Mouse (Mus musculus): ENCODE measurements around the gene Fbxo36. TPM values are rescaled to one million over a fixed set of nuclear protein-coding genes. Genes with fewer than 3 reads are reported as not detected.

The Fbxo36 gene
- polyA plus RNA-seq, 1 experiment: 2.4 TPM

- Histone ChIP-seq H3K27me3 (ENCODE audit: control insufficient read depth, insufficient read depth, low read length) (no peaks in the 10 kb centered on the region), H3K27ac (ENCODE audit: control insufficient read depth, insufficient read depth, low read length) (no peak overlapping the region), H3K4me1 (replicated peaks; ENCODE audit: control insufficient read depth, insufficient read depth, low read length) (no peaks in the 10 kb centered on the region; the same call in 1 of the 2 replicates), H3K36me3 (ENCODE audit: control insufficient read depth, insufficient read depth, low read length) (no peaks in the 10 kb centered on the region), H3K4me3 (ENCODE audit: control insufficient read depth, insufficient read depth, low read length) (no peak overlapping the region)
- no peak for DNase-seq
- TF ChIP-seq POLR2A (IDR thresholded peaks at IDR 0.05; ENCODE audit: control insufficient read depth, extremely low read depth, insufficient read depth, low read length, poor library complexity) (no peak), CTCF (IDR thresholded peaks at IDR 0.05; ENCODE audit: borderline replicate concordance, control insufficient read depth, extremely low read depth, insufficient read depth, low read length, poor library complexity) (no peak)
- 50% methylated on average over 2 of the region's 2 CpGs for WGBS
Observed at GRCm38 (mm10) chr1:84864645-84865044, 25.0 kb downstream of the Fbxo36 start.

DNA sequence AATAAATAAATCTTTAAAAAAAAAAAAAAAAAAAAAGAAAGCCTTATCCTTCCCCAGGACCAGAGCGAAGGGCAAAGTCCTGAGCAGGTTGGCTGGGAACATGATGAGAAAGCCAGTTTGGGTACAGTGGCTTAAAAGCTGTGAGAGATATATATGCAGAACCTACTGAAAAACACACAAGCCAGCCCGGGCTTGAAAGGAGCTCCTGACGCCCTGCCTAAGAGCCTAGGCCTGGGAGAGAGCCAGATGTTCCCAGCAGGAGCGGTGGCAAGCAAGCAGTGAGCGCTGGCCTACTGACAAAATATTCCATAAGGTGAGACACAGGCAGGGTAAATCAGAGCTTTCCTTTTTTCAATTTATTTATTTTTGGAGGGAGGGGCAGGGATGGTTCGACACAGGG is 26.6 kb downstream of the Fbxo36 start:
- no peak overlapping the region for H3K4me3 ChIP-seq (ENCODE audit: control insufficient read depth, insufficient read depth, low read length)
- H3K36me3 ChIP-seq (ENCODE audit: control insufficient read depth, insufficient read depth, low read length): no peaks in the 10 kb centered on the region
- H3K27ac ChIP-seq (ENCODE audit: control insufficient read depth, insufficient read depth, low read length): no peak overlapping the region
- 95% methylated on average over 6 of the region's 6 CpGs for WGBS
- H3K27me3 ChIP-seq (ENCODE audit: control insufficient read depth, insufficient read depth, low read length): no peaks in the 10 kb centered on the region
- TF ChIP-seq POLR2A (IDR thresholded peaks at IDR 0.05; ENCODE audit: control insufficient read depth, extremely low read depth, insufficient read depth, low read length, poor library complexity) (no peak), CTCF (IDR thresholded peaks at IDR 0.05; ENCODE audit: borderline replicate concordance, control insufficient read depth, extremely low read depth, insufficient read depth, low read length, poor library complexity) (no peak)
- no peaks in the 10 kb centered on the region; the same call in 1 of the 2 replicates for H3K4me1 ChIP-seq (replicated peaks; ENCODE audit: control insufficient read depth, insufficient read depth, low read length)
- no peak for DNase-seq

DNA sequence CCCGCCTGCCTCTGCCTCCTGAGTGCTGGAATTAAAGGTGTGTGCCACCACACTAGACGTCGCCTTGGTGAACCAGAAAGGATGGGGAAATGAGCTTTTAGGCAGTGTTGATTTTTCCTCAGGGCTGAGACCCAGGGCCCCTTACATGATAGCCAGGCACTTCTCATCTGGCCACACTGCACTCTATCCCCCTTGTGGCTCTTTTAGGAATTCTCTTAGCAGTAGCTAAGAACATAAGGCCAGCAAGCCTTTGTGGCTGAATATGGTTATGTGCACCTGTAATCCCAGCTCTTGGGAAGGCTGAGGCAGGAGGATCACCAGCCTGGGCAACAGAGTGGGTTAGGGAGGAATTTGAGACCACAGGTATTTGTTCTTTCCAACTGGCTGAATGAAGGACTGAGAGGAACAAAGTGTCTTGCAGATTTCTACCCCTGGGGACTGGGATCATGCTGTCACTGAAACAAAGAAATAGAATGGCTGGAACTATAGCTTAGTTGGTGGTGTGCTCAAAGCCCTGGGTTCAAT is 27.1 kb downstream of the Fbxo36 start:
- H3K4me3 ChIP-seq (ENCODE audit: control insufficient read depth, insufficient read depth, low read length): no peak overlapping the region
- WGBS: 98% methylated on average over 3 of the region's 3 CpGs
- no peaks in the 10 kb centered on the region; the same call in 1 of the 2 replicates for H3K4me1 ChIP-seq (replicated peaks; ENCODE audit: control insufficient read depth, insufficient read depth, low read length)
- no peaks in the 10 kb centered on the region for H3K36me3 ChIP-seq (ENCODE audit: control insufficient read depth, insufficient read depth, low read length)
- H3K27ac ChIP-seq (ENCODE audit: control insufficient read depth, insufficient read depth, low read length): no peak overlapping the region
- DNase-seq: no peak
- H3K27me3 ChIP-seq (ENCODE audit: control insufficient read depth, insufficient read depth, low read length): no peaks in the 10 kb centered on the region
- TF ChIP-seq POLR2A (IDR thresholded peaks at IDR 0.05; ENCODE audit: control insufficient read depth, extremely low read depth, insufficient read depth, low read length, poor library complexity) (no peak), CTCF (IDR thresholded peaks at IDR 0.05; ENCODE audit: borderline replicate concordance, control insufficient read depth, extremely low read depth, insufficient read depth, low read length, poor library complexity) (no peak)

DNA sequence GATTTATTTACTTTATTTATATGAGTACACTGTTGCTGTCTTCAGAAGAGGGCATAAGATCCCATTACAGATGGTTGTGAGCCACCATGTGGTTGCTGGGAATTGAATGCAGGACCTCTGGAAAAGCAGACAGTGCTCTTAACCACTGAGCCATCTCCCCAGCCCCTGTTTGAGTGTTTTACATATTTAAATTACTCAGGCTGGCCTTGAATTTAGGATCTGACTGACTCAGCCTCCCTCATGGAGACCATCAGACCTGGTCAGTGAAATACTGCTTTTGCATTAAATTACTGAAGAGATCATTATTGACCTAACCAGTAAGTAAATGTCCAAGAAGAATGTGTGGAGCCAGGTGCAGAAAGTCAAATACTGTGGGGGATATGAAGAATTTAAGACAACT is 28.7 kb downstream of the Fbxo36 start:
- Histone ChIP-seq H3K27ac (ENCODE audit: control insufficient read depth, insufficient read depth, low read length) (no peak overlapping the region), H3K27me3 (ENCODE audit: control insufficient read depth, insufficient read depth, low read length) (no peaks in the 10 kb centered on the region), H3K4me3 (ENCODE audit: control insufficient read depth, insufficient read depth, low read length) (no peak overlapping the region), H3K36me3 (ENCODE audit: control insufficient read depth, insufficient read depth, low read length) (no peaks in the 10 kb centered on the region), H3K4me1 (replicated peaks; ENCODE audit: control insufficient read depth, insufficient read depth, low read length) (no peaks in the 10 kb centered on the region; the same call in 1 of the 2 replicates)
- no peak for TF ChIP-seq POLR2A (IDR thresholded peaks at IDR 0.05; ENCODE audit: control insufficient read depth, extremely low read depth, insufficient read depth, low read length, poor library complexity)
- TF ChIP-seq CTCF (IDR thresholded peaks at IDR 0.05; ENCODE audit: borderline replicate concordance, control insufficient read depth, extremely low read depth, insufficient read depth, low read length, poor library complexity): no peak
- no peak for DNase-seq

DNA sequence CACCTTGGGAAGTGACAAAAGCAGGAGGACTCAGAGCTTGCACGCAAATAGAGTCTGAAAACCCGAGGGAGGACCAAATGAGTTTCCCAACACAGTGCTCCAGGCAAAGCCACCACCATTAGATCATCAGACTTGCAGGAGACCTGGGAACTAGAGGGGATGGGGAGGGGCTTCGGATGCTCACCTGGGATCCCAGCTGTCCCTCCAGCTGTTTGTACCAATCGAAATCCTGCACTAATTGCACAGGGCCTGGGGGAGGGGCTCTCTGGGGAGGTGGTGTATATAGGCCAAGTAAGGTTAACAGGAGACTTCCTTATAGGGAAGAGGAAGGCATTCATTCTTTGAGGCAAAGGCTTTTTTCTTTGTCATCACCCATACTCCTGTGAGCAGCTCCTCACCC is 29.2 kb downstream of the Fbxo36 start:
- Histone ChIP-seq H3K4me3 (ENCODE audit: control insufficient read depth, insufficient read depth, low read length) (no peak overlapping the region), H3K27ac (ENCODE audit: control insufficient read depth, insufficient read depth, low read length) (no peak overlapping the region), H3K36me3 (ENCODE audit: control insufficient read depth, insufficient read depth, low read length) (no peaks in the 10 kb centered on the region), H3K4me1 (replicated peaks; ENCODE audit: control insufficient read depth, insufficient read depth, low read length) (no peaks in the 10 kb centered on the region; the same call in 1 of the 2 replicates), H3K27me3 (ENCODE audit: control insufficient read depth, insufficient read depth, low read length) (no peaks in the 10 kb centered on the region)
- DNase-seq: no peak
- TF ChIP-seq POLR2A (IDR thresholded peaks at IDR 0.05; ENCODE audit: control insufficient read depth, extremely low read depth, insufficient read depth, low read length, poor library complexity): no peak
- no peak for TF ChIP-seq CTCF (IDR thresholded peaks at IDR 0.05; ENCODE audit: borderline replicate concordance, control insufficient read depth, extremely low read depth, insufficient read depth, low read length, poor library complexity)
- 90% methylated on average over 4 of the region's 4 CpGs for WGBS

DNA sequence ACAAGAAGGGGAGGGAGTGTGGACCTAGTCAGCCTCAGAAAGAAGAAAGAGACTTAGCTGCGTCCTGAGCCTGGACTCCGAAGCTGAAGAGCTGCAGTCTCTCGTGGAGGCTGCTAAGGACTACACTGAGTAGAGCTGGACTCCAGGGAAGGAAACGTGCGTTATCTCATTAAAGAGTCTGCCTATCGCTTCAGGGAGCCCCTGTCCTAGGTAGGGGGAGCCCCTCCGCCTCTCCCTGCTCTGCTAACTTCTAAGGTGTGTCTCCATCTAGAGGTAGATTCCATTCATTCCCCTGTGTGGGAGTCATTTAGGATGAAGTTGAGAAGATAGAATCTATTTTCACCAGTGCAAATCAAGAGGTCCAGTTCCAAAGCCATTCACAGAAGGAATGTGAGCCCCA is 29.9 kb downstream of the Fbxo36 start:
- no peaks in the 10 kb centered on the region for H3K36me3 ChIP-seq (ENCODE audit: control insufficient read depth, insufficient read depth, low read length)
- H3K4me3 ChIP-seq (ENCODE audit: control insufficient read depth, insufficient read depth, low read length): no peak overlapping the region
- no peaks in the 10 kb centered on the region for H3K27me3 ChIP-seq (ENCODE audit: control insufficient read depth, insufficient read depth, low read length)
- no peak overlapping the region for H3K27ac ChIP-seq (ENCODE audit: control insufficient read depth, insufficient read depth, low read length)
- no peak for DNase-seq
- no peak for TF ChIP-seq CTCF (IDR thresholded peaks at IDR 0.05; ENCODE audit: borderline replicate concordance, control insufficient read depth, extremely low read depth, insufficient read depth, low read length, poor library complexity)
- no peak for TF ChIP-seq POLR2A (IDR thresholded peaks at IDR 0.05; ENCODE audit: control insufficient read depth, extremely low read depth, insufficient read depth, low read length, poor library complexity)
- 80% methylated on average over 7 of the region's 7 CpGs for WGBS
- H3K4me1 ChIP-seq (replicated peaks; ENCODE audit: control insufficient read depth, insufficient read depth, low read length): no peaks in the 10 kb centered on the region; the same call in 1 of the 2 replicates

- Histone ChIP-seq H3K4me3 (ENCODE audit: control insufficient read depth, insufficient read depth, low read length) (no peak overlapping the region), H3K36me3 (ENCODE audit: control insufficient read depth, insufficient read depth, low read length) (no peaks in the 10 kb centered on the region), H3K27ac (ENCODE audit: control insufficient read depth, insufficient read depth, low read length) (no peak overlapping the region), H3K27me3 (ENCODE audit: control insufficient read depth, insufficient read depth, low read length) (no peaks in the 10 kb centered on the region), H3K4me1 (replicated peaks; ENCODE audit: control insufficient read depth, insufficient read depth, low read length) (no peaks in the 10 kb centered on the region; the same call in 1 of the 2 replicates)
- WGBS: 90% methylated on average over 6 of the region's 6 CpGs
- no peak for DNase-seq
- TF ChIP-seq POLR2A (IDR thresholded peaks at IDR 0.05; ENCODE audit: control insufficient read depth, extremely low read depth, insufficient read depth, low read length, poor library complexity): no peak
- no peak for TF ChIP-seq CTCF (IDR thresholded peaks at IDR 0.05; ENCODE audit: borderline replicate concordance, control insufficient read depth, extremely low read depth, insufficient read depth, low read length, poor library complexity)
Observed at GRCm38 (mm10) chr1:84871131-84871530, 31.5 kb downstream of the Fbxo36 start.
